Mouse (Mus musculus): ENCODE data around the gene Dip2c. TPM values are rescaled to one million over a fixed set of nuclear protein-coding genes. Genes with fewer than 3 reads are reported as not detected.

Gene Dip2c
- polyA plus RNA-seq (2016; fragmentation: Nextera tagmentation; extraction: Ambion mirVana): 3.9 and 4.9 TPM in 2 replicates

- no peaks in the 10 kb centered on the region for H3K9me3 ChIP-seq
- peaks cover 13% of the 10 kb centered on the region for H3K4me1 ChIP-seq
- WGBS: under 1% methylated on average over 64 of the region's 67 CpGs
- no peaks in the 10 kb centered on the region for H3K36me3 ChIP-seq
- peak within 1 kb of the TSS; percentile 98 for H3K27ac ChIP-seq
- peak; percentile 87 for DNase-seq (ENCODE audit: low spot score)
- H3K27me3 ChIP-seq (ENCODE audit: insufficient read depth, poor library complexity, severe bottlenecking): no peaks in the 10 kb centered on the region
- peak within 1 kb of the TSS; percentile 89 for H3K4me3 ChIP-seq
Observed at GRCm38 (mm10) chr13:9276322-9276855, at the start of gene Dip2c. TSS of gene Dip2c (plus strand) at chr13:9276528.

- Histone ChIP-seq H3K36me3 (no peaks in the 10 kb centered on the region), H3K27ac (no peak overlapping the region; the same call in 1 of the 2 replicates), H3K4me1 (no peaks in the 10 kb centered on the region), H3K4me3 (no peak overlapping the region), H3K9me3 (no peaks in the 10 kb centered on the region), H3K27me3 (ENCODE audit: insufficient read depth, poor library complexity, severe bottlenecking) (no peaks in the 10 kb centered on the region)
- peak; percentile 72 for DNase-seq (ENCODE audit: low spot score)
- WGBS: 85% methylated on average over 5 of the region's 5 CpGs
Observed at GRCm38 (mm10) chr13:9227078-9227477, 49.2 kb upstream of the Dip2c start.

- H3K27ac ChIP-seq: no peak overlapping the region
- no peaks in the 10 kb centered on the region for H3K9me3 ChIP-seq
- no peak for DNase-seq (ENCODE audit: low spot score)
- H3K4me3 ChIP-seq: no peak overlapping the region
- H3K4me1 ChIP-seq: no peaks in the 10 kb centered on the region
- no peaks in the 10 kb centered on the region for H3K27me3 ChIP-seq (ENCODE audit: insufficient read depth, poor library complexity, severe bottlenecking)
- H3K36me3 ChIP-seq: no peaks in the 10 kb centered on the region
- 76% methylated on average over 7 of the region's 7 CpGs for WGBS
Observed at GRCm38 (mm10) chr13:9237495-9237894, 38.8 kb upstream of the Dip2c start.

GRCm38 (mm10) chr13:9239127-9239526, 37.2 kb upstream of the Dip2c start:
- no peaks in the 10 kb centered on the region for H3K36me3 ChIP-seq
- H3K27me3 ChIP-seq (ENCODE audit: insufficient read depth, poor library complexity, severe bottlenecking): no peaks in the 10 kb centered on the region
- no peak overlapping the region for H3K4me3 ChIP-seq
- no peak overlapping the region for H3K27ac ChIP-seq
- no peaks in the 10 kb centered on the region for H3K9me3 ChIP-seq
- WGBS: 77% methylated on average over 5 of the region's 5 CpGs
- no peaks in the 10 kb centered on the region for H3K4me1 ChIP-seq
- no peak for DNase-seq (ENCODE audit: low spot score)

- H3K36me3 ChIP-seq: no peaks in the 10 kb centered on the region
- H3K27me3 ChIP-seq (ENCODE audit: insufficient read depth, poor library complexity, severe bottlenecking): no peaks in the 10 kb centered on the region
- no peak for DNase-seq (ENCODE audit: low spot score)
- no peak overlapping the region for H3K27ac ChIP-seq
- H3K4me3 ChIP-seq: no peak overlapping the region
- no peaks in the 10 kb centered on the region for H3K4me1 ChIP-seq
- WGBS: 87% methylated on average over 12 of the region's 12 CpGs
- H3K9me3 ChIP-seq: no peaks in the 10 kb centered on the region
Observed at GRCm38 (mm10) chr13:9239631-9240236, 36.6 kb upstream of the Dip2c start.

- H3K27ac ChIP-seq: no peak overlapping the region
- no peaks in the 10 kb centered on the region for H3K36me3 ChIP-seq
- H3K4me1 ChIP-seq: no peaks in the 10 kb centered on the region
- H3K27me3 ChIP-seq (ENCODE audit: insufficient read depth, poor library complexity, severe bottlenecking): no peaks in the 10 kb centered on the region
- H3K9me3 ChIP-seq: no peaks in the 10 kb centered on the region
- WGBS: 64% methylated on average over 4 of the region's 4 CpGs
- no peak overlapping the region for H3K4me3 ChIP-seq
- DNase-seq (ENCODE audit: low spot score): no peak
Observed at GRCm38 (mm10) chr13:9261748-9262147, 14.6 kb upstream of the Dip2c start.

GRCm38 (mm10) chr13:9265516-9265915, 10.8 kb upstream of the Dip2c start:
- H3K36me3 ChIP-seq: no peaks in the 10 kb centered on the region
- H3K4me1 ChIP-seq: no peaks in the 10 kb centered on the region
- WGBS: 85% methylated on average over 5 of the region's 5 CpGs

GRCm38 (mm10) chr13:9276856-9277620, 710 bp downstream of the Dip2c start:
- no peaks in the 10 kb centered on the region for H3K27me3 ChIP-seq (ENCODE audit: insufficient read depth, poor library complexity, severe bottlenecking)
- DNase-seq (ENCODE audit: low spot score): peak; percentile 77
- H3K36me3 ChIP-seq: no peaks in the 10 kb centered on the region
- no peaks in the 10 kb centered on the region for H3K9me3 ChIP-seq
- under 1% methylated on average over 71 of the region's 75 CpGs for WGBS
- peak overlapping the region; percentile 98 for H3K27ac ChIP-seq
- peaks cover 13% of the 10 kb centered on the region for H3K4me1 ChIP-seq
- H3K4me3 ChIP-seq: peak overlapping the region; percentile 89

More at GRCm38 (mm10) chr13:9265516-9265915, 10.8 kb upstream of the Dip2c start:
- Histone ChIP-seq H3K4me3 (no peak overlapping the region), H3K9me3 (no peaks in the 10 kb centered on the region), H3K27ac (no peak overlapping the region), H3K27me3 (ENCODE audit: insufficient read depth, poor library complexity, severe bottlenecking) (no peaks in the 10 kb centered on the region)
- no peak for DNase-seq (ENCODE audit: low spot score)

GRCm38 (mm10) chr13:9277621-9277960, 1.3 kb downstream of the Dip2c start:
- no peaks in the 10 kb centered on the region for H3K9me3 ChIP-seq
- DNase-seq (ENCODE audit: low spot score): no peak
- H3K4me1 ChIP-seq: peaks cover 13% of the 10 kb centered on the region
- no peaks in the 10 kb centered on the region for H3K36me3 ChIP-seq
- H3K4me3 ChIP-seq: peak overlapping the region; percentile 89
- H3K27me3 ChIP-seq (ENCODE audit: insufficient read depth, poor library complexity, severe bottlenecking): no peaks in the 10 kb centered on the region
- peak overlapping the region; percentile 98 for H3K27ac ChIP-seq
- WGBS: 1% methylated on average over 15 of the region's 15 CpGs

- WGBS: 73% methylated on average over 5 of the region's 5 CpGs
- Histone ChIP-seq H3K36me3 (no peaks in the 10 kb centered on the region), H3K27ac (no peak overlapping the region), H3K9me3 (no peaks in the 10 kb centered on the region), H3K4me3 (no peak overlapping the region), H3K4me1 (peaks cover 13% of the 10 kb centered on the region), H3K27me3 (ENCODE audit: insufficient read depth, poor library complexity, severe bottlenecking) (no peaks in the 10 kb centered on the region)
- no peak for DNase-seq (ENCODE audit: low spot score)
Observed at GRCm38 (mm10) chr13:9278636-9279035, 2.3 kb downstream of the Dip2c start.

- Histone ChIP-seq H3K4me3 (no peak overlapping the region), H3K27me3 (ENCODE audit: insufficient read depth, poor library complexity, severe bottlenecking) (no peaks in the 10 kb centered on the region), H3K27ac (no peak overlapping the region), H3K9me3 (no peaks in the 10 kb centered on the region), H3K4me1 (peaks cover 7% of the 10 kb centered on the region), H3K36me3 (no peaks in the 10 kb centered on the region)
- no peak for DNase-seq (ENCODE audit: low spot score)
- WGBS: 90% methylated on average over 13 of the region's 13 CpGs
Observed at GRCm38 (mm10) chr13:9283050-9283449, 6.7 kb downstream of the Dip2c start.

- no peaks in the 10 kb centered on the region for H3K4me1 ChIP-seq
- H3K27me3 ChIP-seq (ENCODE audit: insufficient read depth, poor library complexity, severe bottlenecking): no peaks in the 10 kb centered on the region
- no peaks in the 10 kb centered on the region for H3K36me3 ChIP-seq
- WGBS: 60% methylated on average over 2 of the region's 2 CpGs
- H3K27ac ChIP-seq: no peak overlapping the region
- H3K9me3 ChIP-seq: no peaks in the 10 kb centered on the region
- no peak overlapping the region for H3K4me3 ChIP-seq
- DNase-seq (ENCODE audit: low spot score): no peak
Observed at GRCm38 (mm10) chr13:9289916-9290315, 13.6 kb downstream of the Dip2c start.

- Histone ChIP-seq H3K27ac (no peak overlapping the region), H3K4me1 (no peaks in the 10 kb centered on the region), H3K4me3 (no peak overlapping the region), H3K36me3 (no peaks in the 10 kb centered on the region), H3K9me3 (no peaks in the 10 kb centered on the region), H3K27me3 (ENCODE audit: insufficient read depth, poor library complexity, severe bottlenecking) (no peaks in the 10 kb centered on the region)
- no peak for DNase-seq (ENCODE audit: low spot score)
- 81% methylated on average over 6 of the region's 6 CpGs for WGBS
Observed at GRCm38 (mm10) chr13:9296285-9296684, 20.0 kb downstream of the Dip2c start.
